Mouse (Mus musculus) WW6 (cell line): Measurements from ENCODE around the gene Parn.

Source experiments
- DNase-seq: peaks from one replicate; pipeline ENCODE4 v3.0.0-alpha.2; 2013; ENCODE audit warnings: low read depth, low spot score

The Parn gene

GRCm38 (mm10) chr16:13628345-13628744 lies 39.6 kb downstream of the Parn start:
- no peak for DNase-seq

GRCm38 (mm10) chr16:13621745-13622507 lies 46.0 kb downstream of the Parn start:
- no peak for DNase-seq

DNA sequence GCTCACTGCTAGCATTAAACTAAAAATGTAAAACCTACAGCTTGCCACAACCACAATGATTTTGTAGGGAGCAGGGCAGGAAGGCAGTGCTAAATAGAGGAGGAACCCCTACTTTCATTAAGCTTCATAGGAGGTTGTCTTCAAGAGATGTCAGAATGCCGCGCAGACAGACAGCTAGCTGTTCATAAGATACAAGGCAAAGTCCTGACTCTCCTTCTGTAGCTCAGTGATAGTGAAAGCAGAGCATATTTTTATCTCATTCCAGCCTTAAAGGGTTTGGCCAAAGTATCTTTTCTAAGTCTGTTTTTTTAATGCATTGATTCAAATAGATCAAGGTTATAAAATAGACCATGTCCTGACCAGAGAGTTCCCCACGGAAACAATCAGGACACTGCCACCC lies 47.8 kb downstream of the Parn start:
- DNase-seq: no peak

DNA sequence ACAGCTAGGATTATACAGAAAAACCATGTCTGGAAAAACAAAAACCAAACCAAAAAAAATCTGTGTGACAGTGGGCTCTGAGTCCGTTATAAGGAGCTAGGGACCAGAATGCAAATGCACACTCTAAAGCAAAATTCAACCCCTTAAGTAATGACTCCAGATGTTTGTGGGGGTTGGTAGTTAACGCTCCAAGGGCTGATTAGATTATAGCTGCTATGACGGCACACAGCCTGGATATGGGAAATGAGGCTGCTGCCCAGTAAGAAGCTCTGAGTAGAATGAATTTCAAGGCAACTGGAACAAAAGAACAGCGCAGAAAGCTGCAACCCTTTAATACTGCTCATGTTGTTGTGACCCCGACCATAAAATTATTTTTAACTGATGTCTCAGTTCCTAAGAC lies 52.7 kb downstream of the Parn start:
- DNase-seq: no peak

- DNase-seq: no peak
These were observed 55.4 kb downstream of the Parn start for GRCm38 (mm10) chr16:13612571-13612970.

GRCm38 (mm10) chr16:13612058-13612457 lies 55.9 kb downstream of the Parn start:
- DNase-seq: no peak

DNA sequence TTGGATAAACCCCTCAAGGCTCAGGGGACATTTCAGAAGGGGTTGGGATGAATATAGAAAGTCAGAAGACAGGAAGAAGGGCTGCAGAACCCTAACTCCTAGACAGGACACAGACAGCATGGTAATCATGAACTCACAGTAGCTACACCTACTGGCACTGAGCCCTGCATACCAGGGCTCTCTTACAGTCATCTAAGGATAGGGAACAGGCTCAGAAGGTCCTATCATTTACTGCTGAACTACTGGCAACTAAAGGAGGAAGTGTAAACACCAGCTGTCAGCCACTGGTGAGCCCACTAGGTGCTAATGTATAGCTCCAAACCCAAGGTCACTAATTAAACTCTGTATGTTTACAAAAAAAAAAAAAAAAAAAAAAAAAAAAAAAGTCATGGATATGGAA lies 56.6 kb downstream of the Parn start:
- no peak for DNase-seq

GRCm38 (mm10) chr16:13610951-13611381 lies 57.0 kb downstream of the Parn start:
- DNase-seq: no peak

DNA sequence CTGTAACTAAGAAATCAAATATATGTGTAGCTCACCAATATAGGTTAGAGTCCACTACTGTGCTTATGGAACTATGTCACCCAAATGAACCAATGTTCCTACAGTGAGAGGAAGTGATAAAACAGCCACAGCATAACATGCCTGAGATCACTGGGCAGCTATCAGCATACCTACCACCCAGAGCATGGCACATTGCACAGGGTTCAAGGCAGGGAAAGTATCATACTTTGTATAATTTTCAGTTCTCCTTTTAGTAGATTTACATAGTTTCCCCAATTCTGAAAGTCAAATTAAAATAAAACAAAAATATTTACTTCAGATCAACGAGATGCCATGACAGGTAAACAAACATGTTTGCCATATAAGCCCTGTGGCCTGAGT lies 59.3 kb downstream of the Parn start:
- no peak for DNase-seq

GRCm38 (mm10) chr16:13607987-13608704 lies 59.8 kb downstream of the Parn start:
- DNase-seq: no peak

- no peak for DNase-seq
These were observed 65.2 kb downstream of the Parn start for GRCm38 (mm10) chr16:13602779-13603178.

- no peak for DNase-seq
These were observed 78.9 kb downstream of the Parn start for GRCm38 (mm10) chr16:13589049-13589408.

GRCm38 (mm10) chr16:13588182-13589048 lies 79.6 kb downstream of the Parn start:
- no peak for DNase-seq

GRCm38 (mm10) chr16:13585234-13585633 lies 82.7 kb downstream of the Parn start:
- DNase-seq: no peak

GRCm38 (mm10) chr16:13580784-13581183 lies 87.2 kb downstream of the Parn start:
- DNase-seq: no peak

- DNase-seq: no peak
These were observed 88.0 kb downstream of the Parn start for GRCm38 (mm10) chr16:13580016-13580415.

DNA sequence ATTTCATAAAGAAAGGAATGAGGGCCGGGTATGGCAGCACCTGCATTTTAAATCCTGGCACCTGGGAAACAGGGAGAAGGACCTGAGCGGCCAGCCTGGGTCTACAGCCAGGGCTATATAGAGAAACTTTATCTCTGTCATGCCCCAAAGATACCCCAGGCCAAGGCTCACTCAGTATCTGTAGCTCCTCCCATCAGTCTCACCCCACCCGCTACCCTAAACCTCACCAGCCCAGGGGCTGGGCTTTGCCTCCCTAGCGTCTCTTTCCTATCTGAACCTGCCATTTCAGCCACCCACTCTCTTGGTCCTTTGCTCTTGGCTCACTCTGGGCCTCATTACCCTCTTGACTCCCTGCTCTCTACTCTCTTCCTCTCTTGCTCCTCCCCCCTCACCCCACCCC lies 92.7 kb downstream of the Parn start:
- no peak for DNase-seq

DNA sequence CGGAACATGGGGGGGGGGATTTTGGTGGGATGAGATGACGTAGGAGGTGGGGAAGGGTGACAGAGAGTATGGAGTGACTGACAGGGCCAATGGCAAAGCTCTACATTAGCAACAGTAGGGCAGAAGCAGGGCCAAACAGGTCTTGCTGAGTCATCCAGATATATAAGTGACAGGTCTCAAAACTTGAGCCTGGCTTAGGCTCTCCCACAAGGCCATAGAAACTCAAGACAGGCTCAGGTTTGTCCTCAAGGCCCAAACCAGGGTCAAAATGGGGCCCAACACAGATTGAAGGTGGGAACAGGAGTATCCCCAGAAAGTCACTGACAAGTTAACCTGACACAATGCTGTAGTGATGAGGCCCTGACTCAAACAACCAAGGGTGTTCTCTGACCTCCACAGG lies 99.7 kb downstream of the Parn start:
- DNase-seq: no peak

- DNase-seq: no peak
These were observed 100.4 kb downstream of the Parn start for GRCm38 (mm10) chr16:13567614-13568013.

- no peak for DNase-seq
These were observed 101.6 kb downstream of the Parn start for GRCm38 (mm10) chr16:13566351-13566750.

- DNase-seq: no peak
These were observed 102.7 kb downstream of the Parn start for GRCm38 (mm10) chr16:13565291-13565690.

- DNase-seq: no peak
These were observed 110.2 kb downstream of the Parn start for GRCm38 (mm10) chr16:13557784-13558183.
